Mouse (Mus musculus): Measurements from ENCODE around the gene B4galt2. TPM values are rescaled to one million over a fixed set of nuclear protein-coding genes. Genes with fewer than 3 reads are reported as not detected.

Gene B4galt2
- total RNA-seq (2021) = 12.6 and 18.6 TPM in 2 replicates
- long read RNA-seq, transcript B4galt2-201 (8 exons, 2,312 nt) = major isoform, 7 of 12 reads
- long read RNA-seq, partial matches to known transcripts = 5 of 12 reads
- long read RNA-seq, other reads (novel, unspliced or antisense) = 0 of 12 reads

- DNase-seq = peak; percentile 70
Observed at GRCm38 (mm10) chr4:117882701-117883691, at the start of gene B4galt2. B4galt2 (minus strand) TSS chr4:117883487.

- DNase-seq = peak; percentile 27
Observed at GRCm38 (mm10) chr4:117929391-117929881, 46.1 kb upstream of the B4galt2 start, which contains the start of gene Artn. Artn (minus strand) TSS chr4:117929763.

GRCm38 (mm10) chr4:117928699-117929241 lies 45.5 kb upstream of the B4galt2 start:
- peak; percentile 55 for DNase-seq

GRCm38 (mm10) chr4:117928234-117928633 lies 44.9 kb upstream of the B4galt2 start:
- DNase-seq = no peak

- peak; percentile 42 for DNase-seq
Observed at GRCm38 (mm10) chr4:117926545-117927482, 43.5 kb upstream of the B4galt2 start.

- DNase-seq = no peak
Observed at GRCm38 (mm10) chr4:117924916-117925315, 41.6 kb upstream of the B4galt2 start.

GRCm38 (mm10) chr4:117923450-117923849 lies 40.2 kb upstream of the B4galt2 start:
- DNase-seq = no peak

- DNase-seq = no peak
Observed at GRCm38 (mm10) chr4:117921358-117921757, 38.1 kb upstream of the B4galt2 start.

- no peak for DNase-seq
Observed at GRCm38 (mm10) chr4:117918762-117919161, 35.5 kb upstream of the B4galt2 start.

GRCm38 (mm10) chr4:117918261-117918660 lies 35.0 kb upstream of the B4galt2 start:
- DNase-seq = no peak

- DNase-seq = no peak
Observed at GRCm38 (mm10) chr4:117917847-117918246, 34.6 kb upstream of the B4galt2 start.

- no peak for DNase-seq
Observed at GRCm38 (mm10) chr4:117917402-117917801, 34.1 kb upstream of the B4galt2 start.

GRCm38 (mm10) chr4:117916386-117916785 lies 33.1 kb upstream of the B4galt2 start:
- DNase-seq = no peak

- DNase-seq = no peak
Observed at GRCm38 (mm10) chr4:117915489-117916105, 32.3 kb upstream of the B4galt2 start.

- DNase-seq = peak; percentile 88
Observed at GRCm38 (mm10) chr4:117914591-117915442, 31.5 kb upstream of the B4galt2 start, which contains the start of gene Ipo13. Ipo13 (minus strand) TSS chr4:117914999.

- no peak for DNase-seq
Observed at GRCm38 (mm10) chr4:117914031-117914430, 30.7 kb upstream of the B4galt2 start.

GRCm38 (mm10) chr4:117913421-117913820 lies 30.1 kb upstream of the B4galt2 start:
- DNase-seq = no peak

- DNase-seq = no peak
Observed at GRCm38 (mm10) chr4:117912685-117913273, 29.5 kb upstream of the B4galt2 start.

- no peak for DNase-seq
Observed at GRCm38 (mm10) chr4:117912131-117912561, 28.9 kb upstream of the B4galt2 start.

Measured in adrenal gland, postnatal 25 days (tissue).